Mouse (Mus musculus) forebrain, postnatal 0 days (tissue): Measurements from ENCODE around the gene P2ry14. TPM values are rescaled to one million over a fixed set of nuclear protein-coding genes. Genes with fewer than 3 reads are reported as not detected.
"Not testable (repeated sequence)": the region's sequence is repeated elsewhere in the genome, so short reads cannot be mapped to it uniquely, and the experiment has no call there.

Experiments
- ATAC-seq: fragments of 200-750 bp; cut with Nextera tagmentation; 2 replicates; pipeline ENCODE4 v1.8.0; 2017; ENCODE audit warnings: mild to moderate bottlenecking, moderate library complexity
- DNase-seq: peaks from one replicate; pipeline ENCODE4 v3.0.0-alpha.2; 2015
- H3K27ac ChIP-seq: fragments of 300-500 bp; sonication (generic); 2 replicates; pipeline ENCODE4 v1.5.1; 2014; ENCODE audit warnings: low read depth, mild to moderate bottlenecking, antibody characterized with exemption, low read length, moderate library complexity, mixed read lengths
- H3K27me3 ChIP-seq: fragments of 300-500 bp; sonication (generic); 2 replicates; pipeline ENCODE4 v1.6.1; 2014; ENCODE audit warnings: mild to moderate bottlenecking, low read length, mixed read lengths; ENCODE audit not compliant: insufficient read depth
- H3K36me3 ChIP-seq: fragments of 300-500 bp; sonication (generic); 2 replicates; pipeline ENCODE4 v1.6.1; 2014; ENCODE audit warnings: mild to moderate bottlenecking, moderate library complexity; ENCODE audit not compliant: insufficient read depth
- H3K4me1 ChIP-seq: fragments of 300-500 bp; sonication (generic); 2 replicates; pipeline ENCODE4 v1.6.1; 2014; ENCODE audit warnings: antibody characterized with exemption; ENCODE audit not compliant: insufficient read depth
- H3K4me2 ChIP-seq: fragments of 300-500 bp; sonication (generic); 2 replicates; pipeline ENCODE4 v1.6.1; 2014; ENCODE audit warnings: low read depth, mild to moderate bottlenecking, moderate library complexity
- H3K4me3 ChIP-seq: fragments of 300-500 bp; sonication (generic); 2 replicates; pipeline ENCODE4 v1.5.1; 2014; ENCODE audit warnings: low read depth, low read length, mixed read lengths
- H3K9ac ChIP-seq: fragments of 300-500 bp; sonication (generic); 2 replicates; pipeline ENCODE4 v1.6.1; 2014; ENCODE audit warnings: mild to moderate bottlenecking
- H3K9me3 ChIP-seq: fragments of 300-500 bp; sonication (generic); 2 replicates; pipeline ENCODE4 v1.6.1; 2016; ENCODE audit warnings: low read length
- CTCF ChIP-seq: sonication (generic); IDR thresholded peaks from 2 replicates; pipeline ENCODE4 v1.5.1; 2016; ENCODE audit warnings: antibody characterized with exemption, control low read depth, low read depth
- WGBS: fragments of 180-500 bp; shearing (Covaris S2); extraction: QIAGEN DNeasy Blood & Tissue Kit; methylation state at CpG from one replicate; pipeline ENCODE4 v1.1.7; 2014; 5-methylcytosine and 5-hydroxymethylcytosine counted together
- polyA plus RNA-seq: library from polyadenylated mRNA; unstranded; fragments of >200 nt; fragmentation: Nextera tagmentation; extraction: Ambion mirVana; gene quantifications from 2 replicates; pipeline ENCODE4 v1.2.1, GENCODE M21; 2015
- total RNA-seq: library from RNA; depleted of rRNA; stranded (reverse); fragments of >200 nt; gene quantifications from 2 replicates; pipeline ENCODE4 v1.2.3, GENCODE M21; 2014

P2ry14 gene
- total and polyA plus RNA-seq, 2 experiments from 2014 or later: 2.6 to 3.2 TPM

- no peaks in the 10 kb centered on the region for H3K4me1 ChIP-seq
- H3K27ac ChIP-seq: no peak overlapping the region
- H3K9ac ChIP-seq: no peak overlapping the region
- no peaks in the 10 kb centered on the region for H3K36me3 ChIP-seq
- no peaks in the 10 kb centered on the region for H3K9me3 ChIP-seq
- H3K4me3 ChIP-seq: no peak overlapping the region
- no peaks in the 10 kb centered on the region for H3K27me3 ChIP-seq
- no peak for TF ChIP-seq CTCF
- ATAC-seq: no peak
- no peak for DNase-seq
- no peak overlapping the region for H3K4me2 ChIP-seq
- WGBS: 76% methylated on average over 5 of the region's 5 CpGs
Measured at GRCm38 (mm10) chr3:59125022-59125421, 28.4 kb downstream of the P2ry14 start.

GRCm38 (mm10) chr3:59121780-59122449 is 31.5 kb downstream of the P2ry14 start:
- Histone ChIP-seq H3K9me3 (no peaks in the 10 kb centered on the region), H3K4me3 (no peak overlapping the region), H3K36me3 (no peaks in the 10 kb centered on the region), H3K4me1 (no peaks in the 10 kb centered on the region), H3K27me3 (no peaks in the 10 kb centered on the region), H3K9ac (no peak overlapping the region), H3K27ac (no peak overlapping the region), H3K4me2 (no peak overlapping the region)
- no peak for DNase-seq
- 69% methylated on average over 7 of the region's 7 CpGs for WGBS
- TF ChIP-seq CTCF: no peak
- no peak for ATAC-seq

- ATAC-seq: peak; percentile 17; the same call in 1 of the 2 replicates
Measured at GRCm38 (mm10) chr3:59121067-59121730, 32.2 kb downstream of the P2ry14 start.

DNA sequence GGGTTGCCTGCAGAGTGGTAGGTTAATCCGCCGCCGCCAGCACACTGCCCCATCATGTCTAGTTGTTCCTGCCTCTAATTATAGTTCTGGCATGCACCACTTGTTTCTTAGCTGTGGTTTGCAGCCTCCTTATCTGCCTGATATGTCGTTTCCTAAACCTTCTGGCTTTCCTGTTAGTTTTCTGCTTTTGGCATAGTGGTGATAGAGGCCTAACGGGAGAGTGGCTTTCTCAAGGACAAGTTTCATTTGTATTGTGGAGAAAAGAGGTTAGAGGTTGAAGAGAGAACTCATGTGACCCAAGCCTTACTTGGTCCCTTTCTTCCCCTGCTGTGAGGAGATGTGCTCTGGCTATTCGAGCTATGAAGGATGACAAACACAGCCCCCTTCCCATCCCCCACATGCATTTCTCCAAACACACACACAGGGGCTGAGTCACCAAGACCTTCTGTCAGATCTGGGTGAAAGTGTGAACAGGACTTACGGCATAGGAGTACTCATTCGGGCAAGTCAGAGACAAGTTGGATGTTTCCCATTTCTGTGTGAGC is 39.4 kb downstream of the P2ry14 start:
- Histone ChIP-seq H3K9ac (no peak overlapping the region), H3K27ac (no peak overlapping the region), H3K36me3 (peaks cover 3% of the 10 kb centered on the region; the same call in 1 of the 2 replicates), H3K27me3 (no peaks in the 10 kb centered on the region), H3K4me1 (no peaks in the 10 kb centered on the region), H3K9me3 (no peaks in the 10 kb centered on the region), H3K4me2 (no peak overlapping the region), H3K4me3 (no peak overlapping the region)
- ATAC-seq (no peak), DNase-seq (no peak)
- WGBS: 88% methylated on average over 8 of the region's 8 CpGs
- no peak for TF ChIP-seq CTCF

More at GRCm38 (mm10) chr3:59121067-59121730, 32.2 kb downstream of the P2ry14 start:
- H3K27me3 ChIP-seq: no peaks in the 10 kb centered on the region
- no peak overlapping the region for H3K4me3 ChIP-seq
- no peaks in the 10 kb centered on the region for H3K4me1 ChIP-seq
- DNase-seq: no peak
- no peak for TF ChIP-seq CTCF
- H3K4me2 ChIP-seq: no peak overlapping the region
- 45% methylated on average over 7 of the region's 7 CpGs for WGBS
- H3K27ac ChIP-seq: no peak overlapping the region
- no peaks in the 10 kb centered on the region for H3K9me3 ChIP-seq
- H3K9ac ChIP-seq: no peak overlapping the region
- no peaks in the 10 kb centered on the region for H3K36me3 ChIP-seq

GRCm38 (mm10) chr3:59113291-59113690 is 40.1 kb downstream of the P2ry14 start:
- H3K27ac ChIP-seq, DNase-seq, H3K4me1 ChIP-seq, H3K36me3 ChIP-seq, H3K4me3 ChIP-seq, H3K4me2 ChIP-seq, ATAC-seq, H3K9ac ChIP-seq, H3K27me3 ChIP-seq, H3K9me3 ChIP-seq: not testable (repeated sequence)
- 97% methylated on average over 4 of the region's 4 CpGs for WGBS

- Histone ChIP-seq H3K4me1 (no peaks in the 10 kb centered on the region), H3K27ac (no peak overlapping the region), H3K9ac (no peak overlapping the region), H3K27me3 (no peaks in the 10 kb centered on the region), H3K36me3 (peaks cover 3% of the 10 kb centered on the region; the same call in 1 of the 2 replicates), H3K9me3 (no peaks in the 10 kb centered on the region), H3K4me2 (no peak overlapping the region), H3K4me3 (no peak overlapping the region)
- no peak for TF ChIP-seq CTCF
- ATAC-seq: no peak
- 76% methylated on average over 3 of the region's 3 CpGs for WGBS
- no peak for DNase-seq
Measured at GRCm38 (mm10) chr3:59111944-59112343, 41.5 kb downstream of the P2ry14 start.

GRCm38 (mm10) chr3:59109834-59110233 is 43.6 kb downstream of the P2ry14 start:
- H3K27ac ChIP-seq, H3K4me2 ChIP-seq, H3K4me1 ChIP-seq, H3K36me3 ChIP-seq, H3K27me3 ChIP-seq, H3K9ac ChIP-seq, ATAC-seq, H3K4me3 ChIP-seq, H3K9me3 ChIP-seq, DNase-seq: not testable (repeated sequence)
- 96% methylated on average over 3 of the region's 3 CpGs for WGBS
